Mouse (Mus musculus) embryonic fibroblast, embryonic 13.5 days (primary cell): Measurements from ENCODE around the gene Ahsa1. TPM values are rescaled to one million over a fixed set of nuclear protein-coding genes. Genes with fewer than 3 reads are reported as not detected.
A peak's percentile ranks its signal among the peaks of the same experiment; 100 is the strongest.

ENCODE experiments used
- H3K27ac ChIP-seq: 2 replicates; pipeline ENCODE4 v1.5.1; 2012; ENCODE audit warnings: low read length, control low read depth, inconsistent platforms; ENCODE audit not compliant: insufficient read depth
- H3K4me1 ChIP-seq: 2 replicates; pipeline ENCODE4 v1.6.1; 2011; ENCODE audit warnings: low read length; ENCODE audit not compliant: control insufficient read depth, insufficient read depth
- H3K4me3 ChIP-seq: 2 replicates; pipeline ENCODE4 v1.5.1; 2011; ENCODE audit warnings: mild to moderate bottlenecking, control low read depth, low read length; ENCODE audit not compliant: insufficient read depth
- CTCF ChIP-seq: IDR thresholded peaks from 2 replicates; pipeline ENCODE4 v1.5.1; 2011; ENCODE audit warnings: mild to moderate bottlenecking, control low read depth, low read length, moderate library complexity, borderline replicate concordance; ENCODE audit not compliant: insufficient read depth
- POLR2A ChIP-seq: IDR thresholded peaks from 2 replicates; pipeline ENCODE4 v1.6.1; 2011; ENCODE audit warnings: low read depth, mild to moderate bottlenecking, control low read depth, low read length, moderate library complexity
- polyA plus RNA-seq: library from polyadenylated mRNA; stranded (reverse); fragments of >200 nt; gene quantifications from 2 replicates; pipeline ENCODE4 v1.2.4, GENCODE M21; 2011; ENCODE audit warnings: low read depth; ENCODE audit not compliant: missing spikeins, insufficient read length

The Ahsa1 gene
- 112 and 116 TPM in 2 replicates for polyA plus RNA-seq

DNA sequence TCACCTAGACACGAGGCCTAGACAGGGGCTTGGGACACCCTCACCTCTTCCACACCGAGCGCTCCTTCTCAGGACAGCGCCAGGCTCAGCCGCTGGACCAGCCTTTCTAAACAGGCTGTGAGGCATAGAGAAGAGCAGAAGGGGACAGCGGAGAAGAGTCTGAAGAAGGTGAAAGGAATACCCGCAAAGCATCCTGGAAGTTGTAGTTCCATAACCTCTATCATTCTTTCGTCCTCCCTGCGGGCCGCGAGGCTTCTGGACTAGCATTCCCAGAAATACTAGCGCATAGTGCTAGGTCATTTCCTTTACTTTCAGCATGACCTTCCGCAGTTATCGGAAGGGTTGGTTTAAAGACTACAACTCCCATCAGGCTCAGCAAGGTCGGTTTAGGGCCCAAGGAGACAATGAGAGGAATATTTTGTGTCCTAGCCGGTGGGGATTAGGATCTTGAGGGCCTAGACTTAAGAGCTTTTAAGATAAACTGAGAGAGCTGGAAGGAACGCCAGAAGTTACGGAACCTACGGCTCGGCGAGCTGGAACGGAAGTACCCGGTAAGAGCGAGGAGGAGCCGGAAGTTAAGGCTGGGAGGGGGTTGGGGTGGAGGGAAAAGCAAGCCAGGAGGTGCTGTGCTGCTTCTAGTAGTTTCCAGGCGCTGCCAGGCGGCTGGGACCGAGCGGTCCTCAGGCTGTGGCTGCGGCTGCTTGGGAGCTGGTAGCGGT, at the start of gene Ahsa1, which contains the start of gene Vipas39:
TSS of gene Ahsa1 (plus strand) at position 372 of the 719 bp plus-strand sequence.
TSS of gene Vipas39 (minus strand) at position 149 of the 719 bp plus-strand sequence.
- TF ChIP-seq POLR2A = peak; percentile 97
- no peak for TF ChIP-seq CTCF
- H3K4me1 ChIP-seq = peaks cover 5% of the 10 kb centered on the region; the same call in 1 of the 2 replicates
- peak within 1 kb of the TSS; percentile 77 for H3K4me3 ChIP-seq
- H3K27ac ChIP-seq = peak within 1 kb of the TSS; percentile 86

DNA sequence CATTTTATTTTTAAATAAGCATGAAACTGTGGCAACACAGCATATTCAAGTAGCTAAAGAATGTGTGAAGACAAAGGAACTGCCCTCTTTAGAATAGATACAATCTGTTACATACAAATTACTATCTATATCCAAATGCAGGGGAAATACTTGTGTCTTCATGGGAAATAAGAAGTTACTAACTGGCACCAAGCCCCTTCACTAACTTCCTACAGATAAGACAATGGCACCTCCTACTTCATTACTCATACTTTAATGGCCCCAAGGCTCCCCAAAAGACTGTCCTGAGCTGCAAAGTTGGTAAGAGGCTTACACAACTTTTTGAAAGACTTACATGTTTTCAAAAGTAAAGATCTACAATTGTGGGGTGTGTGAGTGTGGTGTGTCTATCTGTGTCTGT, 48.7 kb upstream of the Ahsa1 start:
- Histone ChIP-seq H3K27ac (no peak overlapping the region), H3K4me1 (no peaks in the 10 kb centered on the region), H3K4me3 (no peak overlapping the region)
- TF ChIP-seq POLR2A = no peak
- no peak for TF ChIP-seq CTCF

DNA sequence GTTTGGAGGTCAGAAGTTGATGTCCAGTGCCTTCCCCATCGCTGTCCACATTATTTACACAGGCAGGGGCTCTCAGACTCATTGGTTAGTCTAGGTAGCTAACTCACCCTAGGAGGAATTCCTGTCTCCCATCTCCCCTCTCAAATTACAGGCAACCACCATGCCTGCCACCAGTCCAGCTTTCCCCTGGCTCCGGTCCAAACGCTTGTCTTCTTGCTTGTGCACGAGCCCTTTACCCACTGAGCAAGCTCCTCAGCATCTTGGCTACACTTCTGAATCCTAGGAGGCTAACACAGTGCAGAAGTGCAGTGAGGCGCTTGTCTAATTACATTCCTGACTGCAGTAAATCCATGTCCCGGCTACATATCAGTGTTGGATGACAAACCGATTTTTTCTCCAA, 46.9 kb upstream of the Ahsa1 start:
- TF ChIP-seq CTCF (no peak), POLR2A (no peak)
- Histone ChIP-seq H3K27ac (no peak overlapping the region), H3K4me1 (no peaks in the 10 kb centered on the region), H3K4me3 (no peak overlapping the region)

DNA sequence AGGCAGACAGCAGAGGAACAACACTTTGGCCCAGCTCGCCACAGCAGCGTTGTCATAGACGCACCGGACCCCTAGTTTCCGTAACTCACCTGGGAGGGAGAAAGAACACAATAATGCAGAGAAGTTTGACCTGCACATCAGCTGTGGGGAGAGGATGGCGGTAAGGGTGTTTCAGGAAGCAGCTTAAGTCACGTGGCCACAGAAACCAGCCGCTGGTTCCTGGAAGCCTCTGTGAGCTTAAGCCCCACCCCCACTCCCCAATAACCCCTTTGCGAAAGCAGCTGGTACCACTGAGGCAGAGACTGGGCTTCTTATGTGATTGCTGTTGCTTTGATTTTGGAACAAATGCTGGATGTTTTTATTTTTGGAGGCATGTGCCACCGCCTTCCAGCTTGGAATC, 41.3 kb upstream of the Ahsa1 start:
- Histone ChIP-seq H3K4me3 (no peak overlapping the region), H3K4me1 (no peaks in the 10 kb centered on the region), H3K27ac (no peak overlapping the region)
- no peak for TF ChIP-seq CTCF
- TF ChIP-seq POLR2A = no peak

DNA sequence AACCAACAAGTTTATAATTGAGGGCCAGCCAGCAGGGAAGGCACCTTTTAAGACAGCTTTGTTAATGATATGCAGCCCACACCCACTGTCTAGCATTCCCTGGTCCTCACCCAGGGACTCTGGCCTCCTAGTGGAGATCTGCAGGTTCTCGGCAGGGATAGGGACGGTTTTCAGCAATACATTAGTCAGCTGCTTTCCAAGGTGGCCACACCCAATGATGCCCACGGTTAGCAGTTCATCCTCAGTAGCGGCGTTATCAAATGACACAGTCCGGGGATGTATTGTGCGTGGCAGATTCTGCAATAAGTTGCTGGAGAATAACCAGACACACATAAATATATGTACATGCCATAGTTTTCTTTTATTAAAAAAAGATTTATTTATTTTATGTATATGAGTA, 39.5 kb upstream of the Ahsa1 start:
- H3K4me3 ChIP-seq = no peak overlapping the region
- TF ChIP-seq CTCF (no peak), POLR2A (no peak)

DNA sequence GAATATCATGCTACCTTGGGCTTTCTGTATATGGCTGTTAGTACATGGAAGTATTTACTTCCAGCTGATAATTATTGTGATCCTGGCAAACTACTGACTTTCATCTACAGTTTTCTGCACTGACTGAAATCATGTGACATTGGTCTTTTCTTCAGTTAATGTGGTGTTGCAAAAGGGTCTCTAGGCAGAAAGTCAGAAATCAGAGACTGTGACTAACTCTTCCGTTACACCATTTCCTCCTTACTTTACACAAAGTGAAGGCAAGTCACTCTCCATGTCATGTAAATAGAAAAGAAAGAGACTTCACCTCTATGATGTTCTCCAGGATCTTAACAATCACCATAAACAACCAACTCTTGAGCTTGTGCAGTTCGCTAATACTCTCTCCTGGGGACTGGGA, 36.6 kb upstream of the Ahsa1 start:
- no peak for TF ChIP-seq POLR2A
- no peak for TF ChIP-seq CTCF
- H3K4me3 ChIP-seq = no peak overlapping the region
- H3K4me1 ChIP-seq = no peaks in the 10 kb centered on the region
- no peak overlapping the region for H3K27ac ChIP-seq

More for the DNA sequence above, 39.5 kb upstream of the Ahsa1 start:
- Histone ChIP-seq H3K4me1 (no peaks in the 10 kb centered on the region), H3K27ac (no peak overlapping the region)

DNA sequence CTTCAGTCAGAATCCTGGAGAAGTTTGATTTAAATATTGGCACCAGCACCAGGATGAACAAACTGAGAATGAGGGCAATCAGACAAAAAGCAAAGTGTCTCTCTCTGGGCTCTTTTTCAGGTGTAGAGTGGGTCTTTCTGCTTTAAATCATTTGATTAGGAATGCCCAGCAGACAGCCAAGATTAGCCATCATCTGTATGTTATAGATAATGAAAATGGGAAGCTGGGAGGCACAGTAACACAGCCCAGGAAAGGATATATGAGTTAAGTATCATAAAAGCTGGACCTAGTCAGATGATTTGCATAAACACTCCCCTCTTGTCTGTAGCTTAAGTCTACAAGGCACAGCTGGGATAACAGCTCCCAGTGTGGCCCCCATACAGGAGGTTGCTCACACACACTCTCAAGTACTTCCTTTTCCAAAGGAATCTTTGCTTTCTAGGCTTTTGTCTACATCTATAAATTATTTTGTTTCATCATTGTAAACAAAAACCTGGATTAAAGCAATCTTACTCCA, 35.8 kb upstream of the Ahsa1 start:
- H3K4me1 ChIP-seq = no peaks in the 10 kb centered on the region
- no peak overlapping the region for H3K27ac ChIP-seq
- TF ChIP-seq CTCF (no peak), POLR2A (no peak)
- H3K4me3 ChIP-seq = no peak overlapping the region

DNA sequence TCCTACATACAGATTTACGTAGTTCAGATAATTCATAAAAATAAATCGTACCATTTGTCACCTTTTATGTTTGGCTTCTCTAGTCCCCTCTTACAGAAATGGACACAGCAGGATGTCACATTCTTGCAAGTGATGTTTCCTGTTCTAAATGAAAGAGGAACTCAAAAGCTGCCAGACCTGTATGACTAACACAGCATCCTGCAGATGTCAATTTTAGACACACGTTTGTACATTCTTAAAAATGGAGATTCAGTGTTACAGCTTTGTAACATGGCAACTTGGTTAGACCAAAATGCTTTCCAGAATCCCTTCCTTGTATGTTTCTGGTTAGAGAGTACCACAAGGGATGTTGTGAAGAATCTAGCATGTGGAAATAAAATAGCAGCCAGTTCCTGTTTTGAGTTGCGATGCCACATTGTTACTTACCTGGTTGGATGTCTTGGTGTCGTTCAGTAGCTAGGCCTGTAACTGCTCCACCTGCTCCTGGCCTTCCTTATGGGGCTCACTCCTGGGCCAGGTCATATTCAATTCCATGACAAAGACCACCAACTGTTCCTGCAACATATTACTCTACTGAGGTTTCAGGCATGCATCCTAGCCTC, 29.3 kb upstream of the Ahsa1 start:
- no peak overlapping the region for H3K4me3 ChIP-seq

DNA sequence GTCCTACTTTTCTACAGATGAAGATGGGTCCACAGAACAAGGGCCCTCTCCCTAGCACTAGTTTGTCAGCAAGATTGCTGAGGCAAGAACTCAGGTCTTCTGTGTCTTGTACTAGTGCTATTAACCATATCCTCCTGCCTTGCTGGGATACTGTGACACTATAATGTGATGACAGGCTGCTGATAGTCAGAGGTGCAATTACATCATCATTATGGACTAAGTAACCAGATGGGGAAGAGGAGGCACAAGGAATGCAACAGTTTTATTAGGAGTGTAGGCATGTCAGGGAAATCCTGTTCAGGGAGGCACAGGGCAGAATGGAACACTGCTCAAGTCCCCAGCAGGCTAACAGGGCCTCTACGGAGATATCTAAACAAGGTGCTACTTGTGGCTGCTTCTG, 27.6 kb upstream of the Ahsa1 start, which contains the start of gene Noxred1:
TSS of gene Noxred1 (minus strand) at position 101 of the 400 bp plus-strand sequence.
- TF ChIP-seq CTCF = no peak
- TF ChIP-seq POLR2A = no peak
- no peaks in the 10 kb centered on the region for H3K4me1 ChIP-seq
- H3K4me3 ChIP-seq = no peak within 1 kb of the TSS
- no peak within 1 kb of the TSS for H3K27ac ChIP-seq

More for the DNA sequence above, 29.3 kb upstream of the Ahsa1 start:
- TF ChIP-seq POLR2A (no peak), CTCF (no peak)
- Histone ChIP-seq H3K4me1 (no peaks in the 10 kb centered on the region), H3K27ac (no peak overlapping the region)

DNA sequence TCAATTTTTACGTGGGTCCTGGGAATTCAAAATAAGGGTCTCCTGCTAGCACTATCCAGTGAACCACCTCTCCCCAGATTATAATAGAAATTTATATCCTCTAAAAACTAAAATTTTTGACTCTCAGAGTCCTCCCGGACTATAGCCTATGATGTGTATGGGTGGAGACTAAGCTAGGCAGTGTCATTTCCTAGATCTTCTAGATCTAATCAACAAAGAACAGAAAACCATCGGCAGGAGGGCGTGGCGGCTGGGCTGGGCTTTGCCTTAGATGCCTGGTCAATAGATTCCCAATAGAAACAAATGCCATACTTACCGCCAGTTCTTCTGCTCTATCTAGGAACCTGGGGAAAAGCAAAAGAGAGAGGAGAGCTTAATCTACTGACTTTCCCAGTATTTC, 16.1 kb upstream of the Ahsa1 start:
- TF ChIP-seq CTCF (no peak), POLR2A (no peak)
- H3K4me3 ChIP-seq = no peak overlapping the region
- H3K27ac ChIP-seq = no peak overlapping the region
- H3K4me1 ChIP-seq = no peaks in the 10 kb centered on the region
